Mouse (Mus musculus) stomach, embryonic 16.5 days (tissue): ENCODE data around the gene Cel. TPM values are rescaled to one million over a fixed set of nuclear protein-coding genes. Genes with fewer than 3 reads are reported as not detected.
"Not testable (repeated sequence)": the region's sequence is repeated elsewhere in the genome, so short reads cannot be mapped to it uniquely, and the experiment has no call there.

Experiments used
- ATAC-seq: fragments of 200-750 bp; cut with Nextera tagmentation; 2 replicates; pipeline ENCODE4 v1.8.0; 2017; ENCODE audit warnings: moderate number of reproducible peaks, moderate TSS enrichment; ENCODE audit not compliant: insufficient read depth, low FRiP score
- H3K27ac ChIP-seq: fragments of 300-500 bp; sonication (generic); 2 replicates; pipeline ENCODE4 v1.5.1; 2014; ENCODE audit warnings: low read length
- H3K27me3 ChIP-seq: fragments of 300-500 bp; sonication (generic); 2 replicates; pipeline ENCODE4 v1.6.1; 2014; ENCODE audit warnings: low read length, control low read depth, mixed read lengths; ENCODE audit not compliant: control insufficient read depth, insufficient read depth
- H3K36me3 ChIP-seq: fragments of 300-500 bp; sonication (generic); 2 replicates; pipeline ENCODE4 v1.6.1; 2014; ENCODE audit warnings: low read length; ENCODE audit not compliant: control insufficient read depth, insufficient read depth
- H3K4me1 ChIP-seq: fragments of 300-500 bp; sonication (generic); 2 replicates; pipeline ENCODE4 v1.6.1; 2014; ENCODE audit warnings: low read length, control low read depth, mixed read lengths; ENCODE audit not compliant: control insufficient read depth, insufficient read depth
- H3K4me2 ChIP-seq: fragments of 300-500 bp; sonication (generic); 2 replicates; pipeline ENCODE4 v1.6.1; 2014; ENCODE audit warnings: low read depth, low read length, mixed read lengths
- H3K4me3 ChIP-seq: fragments of 300-500 bp; sonication (generic); replicated peaks from 2 replicates; pipeline ENCODE4 v1.5.1; 2014; ENCODE audit warnings: mild to moderate bottlenecking, low read length
- H3K9ac ChIP-seq: fragments of 300-500 bp; sonication (generic); 2 replicates; pipeline ENCODE4 v1.6.1; 2014; ENCODE audit warnings: low read length
- H3K9me3 ChIP-seq: fragments of 300-500 bp; sonication (generic); replicated peaks from 2 replicates; pipeline ENCODE4 v1.6.1; 2016; ENCODE audit warnings: low read length, control low read depth; ENCODE audit not compliant: control insufficient read depth
- WGBS: fragments of 180-500 bp; shearing (Covaris S2); extraction: QIAGEN DNeasy Blood & Tissue Kit; methylation state at CpG from one replicate; pipeline ENCODE4 v1.1.7; 2014; 5-methylcytosine and 5-hydroxymethylcytosine counted together
- polyA plus RNA-seq: library from polyadenylated mRNA; unstranded; fragments of >200 nt; fragmentation: Nextera tagmentation; extraction: Ambion mirVana; gene quantifications from 2 replicates; pipeline ENCODE4 v1.2.1, GENCODE M21; 2015

The Cel gene
- polyA plus RNA-seq, 1 experiment from 2014 or later: 562 TPM

- Histone ChIP-seq H3K4me1 (peaks cover 28% of the 10 kb centered on the region), H3K27ac (no peak overlapping the region), H3K4me3 (no peak overlapping the region), H3K4me2 (no peak overlapping the region), H3K9me3 (no peaks in the 10 kb centered on the region), H3K36me3 (no peaks in the 10 kb centered on the region), H3K27me3 (no peaks in the 10 kb centered on the region), H3K9ac (no peak overlapping the region; the same call in 1 of the 2 replicates)
- ATAC-seq: no peak
- WGBS: 85% methylated on average over 5 of the region's 5 CpGs
These were observed 42.6 kb downstream of the Cel start for GRCm38 (mm10) chr2:28520581-28520980.

- 50% methylated on average over 2 of the region's 2 CpGs for WGBS
- no peak for ATAC-seq
- Histone ChIP-seq H3K4me3 (no peak overlapping the region), H3K36me3 (no peaks in the 10 kb centered on the region), H3K4me1 (peaks cover 16% of the 10 kb centered on the region), H3K27ac (no peak overlapping the region), H3K27me3 (no peaks in the 10 kb centered on the region), H3K9ac (no peak overlapping the region), H3K4me2 (no peak overlapping the region), H3K9me3 (no peaks in the 10 kb centered on the region)
These were observed 45.0 kb downstream of the Cel start for GRCm38 (mm10) chr2:28518231-28518630.

GRCm38 (mm10) chr2:28517206-28517909, 45.8 kb downstream of the Cel start:
- H3K4me3 ChIP-seq: no peak overlapping the region
- H3K27ac ChIP-seq: peak overlapping the region; percentile 69
- peak; percentile 47 for ATAC-seq
- H3K36me3 ChIP-seq: no peaks in the 10 kb centered on the region
- no peak overlapping the region for H3K4me2 ChIP-seq
- no peak overlapping the region for H3K9ac ChIP-seq
- 40% methylated on average over 5 of the region's 5 CpGs for WGBS
- H3K9me3 ChIP-seq: no peaks in the 10 kb centered on the region
- peaks cover 16% of the 10 kb centered on the region for H3K4me1 ChIP-seq
- no peaks in the 10 kb centered on the region for H3K27me3 ChIP-seq

GRCm38 (mm10) chr2:28514489-28514888, 48.7 kb downstream of the Cel start:
- Histone ChIP-seq H3K36me3 (no peaks in the 10 kb centered on the region), H3K27ac (no peak overlapping the region), H3K9ac (peak overlapping the region; percentile 90), H3K9me3 (no peaks in the 10 kb centered on the region), H3K4me1 (peaks cover 16% of the 10 kb centered on the region), H3K4me2 (peak overlapping the region; percentile 94), H3K4me3 (peak overlapping the region; percentile 73), H3K27me3 (no peaks in the 10 kb centered on the region)
- ATAC-seq: no peak
- 22% methylated on average over 5 of the region's 5 CpGs for WGBS

- Histone ChIP-seq H3K9me3 (no peaks in the 10 kb centered on the region), H3K27ac (peak overlapping the region; percentile 84)
- 5% methylated on average over 47 of the region's 47 CpGs for WGBS
These were observed 49.5 kb downstream of the Cel start for GRCm38 (mm10) chr2:28513431-28514370.

GRCm38 (mm10) chr2:28512798-28513401, 50.3 kb downstream of the Cel start, which contains the start of gene Ralgds:
Gene Ralgds, plus strand, starts transcription at chr2:28513125.
- no peaks in the 10 kb centered on the region for H3K27me3 ChIP-seq
- no peaks in the 10 kb centered on the region for H3K9me3 ChIP-seq
- WGBS: under 1% methylated on average over 71 of the region's 71 CpGs
- peaks cover 16% of the 10 kb centered on the region for H3K4me1 ChIP-seq
- H3K9ac ChIP-seq: peak within 1 kb of the TSS; percentile 90
- peak within 1 kb of the TSS; percentile 73 for H3K4me3 ChIP-seq
- peak; percentile 84 for ATAC-seq
- peak within 1 kb of the TSS; percentile 84 for H3K27ac ChIP-seq
- H3K36me3 ChIP-seq: no peaks in the 10 kb centered on the region
- peak within 1 kb of the TSS; percentile 94 for H3K4me2 ChIP-seq

More at GRCm38 (mm10) chr2:28513431-28514370, 49.5 kb downstream of the Cel start:
- peak overlapping the region; percentile 90 for H3K9ac ChIP-seq
- peak; percentile 30; the same call in 1 of the 2 replicates for ATAC-seq
- H3K4me3 ChIP-seq: peak overlapping the region; percentile 73
- H3K4me2 ChIP-seq: peak overlapping the region; percentile 94
- peaks cover 16% of the 10 kb centered on the region for H3K4me1 ChIP-seq
- H3K36me3 ChIP-seq: no peaks in the 10 kb centered on the region
- H3K27me3 ChIP-seq: no peaks in the 10 kb centered on the region

- WGBS: 54% methylated on average over 5 of the region's 5 CpGs
- H3K36me3 ChIP-seq, H3K27me3 ChIP-seq, H3K27ac ChIP-seq, H3K4me3 ChIP-seq, H3K4me1 ChIP-seq, H3K4me2 ChIP-seq, H3K9me3 ChIP-seq, H3K9ac ChIP-seq, ATAC-seq: not testable (repeated sequence)
These were observed 51.6 kb downstream of the Cel start for GRCm38 (mm10) chr2:28511600-28511999.

GRCm38 (mm10) chr2:28506291-28506690, 56.9 kb downstream of the Cel start:
- no peak overlapping the region for H3K4me3 ChIP-seq
- H3K27me3 ChIP-seq: no peaks in the 10 kb centered on the region
- no peaks in the 10 kb centered on the region for H3K9me3 ChIP-seq
- no peaks in the 10 kb centered on the region for H3K36me3 ChIP-seq
- ATAC-seq: no peak
- WGBS: 82% methylated on average over 6 of the region's 6 CpGs
- no peak overlapping the region for H3K9ac ChIP-seq
- H3K27ac ChIP-seq: no peak overlapping the region
- no peak overlapping the region for H3K4me2 ChIP-seq
- H3K4me1 ChIP-seq: no peaks in the 10 kb centered on the region
